Mouse (Mus musculus): ENCODE measurements around the gene Rara.

DNA sequence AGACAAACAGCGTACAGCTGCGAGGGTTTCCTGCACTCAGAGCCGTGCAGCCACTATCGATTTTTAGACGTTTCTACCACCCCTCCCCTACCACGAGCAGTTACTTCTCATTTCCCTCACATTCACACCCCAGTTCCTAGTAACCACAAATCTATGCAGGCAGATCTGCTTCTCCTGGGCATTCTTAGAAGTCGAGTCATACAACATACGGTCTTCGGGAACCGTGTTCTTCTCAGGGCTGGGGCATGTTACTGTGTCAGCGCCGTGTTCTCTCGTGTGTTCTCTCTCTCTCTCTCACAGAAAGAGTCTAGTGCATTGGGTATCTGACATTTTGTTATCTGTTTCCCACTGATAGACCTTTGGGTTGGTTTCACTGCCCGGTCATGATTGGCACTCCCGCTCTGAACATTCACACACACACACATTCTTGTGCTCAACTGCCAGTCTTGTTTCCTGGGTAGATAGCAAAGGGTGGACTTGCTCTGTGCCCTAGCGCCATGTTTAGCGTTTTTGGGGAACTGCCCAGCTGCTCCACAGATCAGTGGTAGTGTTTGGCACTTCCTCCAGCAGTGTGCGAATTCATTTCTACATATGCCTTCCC is 20.5 kb downstream of the Rara start:
- TF ChIP-seq CTCF (conservative IDR thresholded peaks at IDR 0.05; ENCODE audit: low read length) (no peak), NANOG (IDR thresholded peaks at IDR 0.05; ENCODE audit: borderline replicate concordance, low read length) (no peak)

Measured in E14TG2a.4 (cell line).